Mouse (Mus musculus) layer of hippocampus, postnatal 36 days (tissue): ENCODE measurements around the gene Art3. TPM values are rescaled to one million over a fixed set of nuclear protein-coding genes. Genes with fewer than 3 reads are reported as not detected.

Source experiments
- DNase-seq, 2 experiments: peaks; one replicate each; pipeline ENCODE4 v3.0.0; 2022
- microRNA-seq, 2 experiments: library from miRNA; unstranded; fragments of <30 nt; microRNA quantifications; one replicate each; pipeline ENCODE4 v1.2.0; 2021
- total RNA-seq, 2 experiments: library from RNA; stranded (reverse); gene quantifications; 2 replicates each; pipeline ENCODE4 v1.2.3; 2021

The Art3 gene
- total RNA-seq, 2 experiments from 2014 or later, result 2.2 to 3.1 TPM

DNA sequence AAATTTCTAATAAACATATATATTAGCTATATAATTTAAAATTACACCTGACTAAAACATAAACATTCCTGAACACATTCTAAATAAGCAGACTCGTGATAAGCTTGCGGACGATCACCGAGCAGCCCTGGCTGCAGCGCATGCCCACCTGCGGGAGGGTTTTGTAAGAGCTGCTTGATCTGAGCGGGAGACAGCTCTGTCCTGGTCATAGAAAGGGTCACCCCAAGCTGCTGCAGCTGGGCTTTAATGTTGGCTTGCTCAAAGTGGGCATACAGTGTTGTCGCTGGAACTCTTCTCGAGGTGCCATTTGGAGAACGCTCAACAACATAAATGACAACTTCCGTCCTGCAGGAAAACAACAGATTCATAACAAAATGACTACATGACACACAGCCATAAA, 92.5 kb downstream of the Art3 start:
- DNase-seq, result no peak

GRCm38 (mm10) chr5:92430723-92431122, 99.1 kb downstream of the Art3 start:
- peak; percentile 24 to 45 for DNase-seq

DNA sequence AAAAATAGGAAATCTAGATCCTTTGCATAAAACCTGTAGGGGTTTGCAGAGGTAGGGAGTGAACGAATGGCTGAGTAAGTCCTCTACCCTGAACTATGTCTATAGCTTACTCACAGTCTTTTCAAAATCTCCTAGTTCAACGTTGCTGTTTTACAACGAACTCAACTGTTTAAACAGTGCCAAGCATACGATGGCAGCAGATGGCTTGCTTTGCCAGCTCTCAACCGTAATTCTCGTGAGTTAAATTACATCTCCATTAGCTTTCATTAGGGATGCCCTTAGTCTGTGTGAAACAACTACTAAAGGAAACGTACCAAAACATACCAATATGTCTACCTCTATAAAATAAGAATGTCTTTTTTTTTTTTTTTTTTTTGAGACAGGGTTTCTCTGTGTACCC, 100.0 kb downstream of the Art3 start:
- DNase-seq, result peak in 1 of 2 experiments; percentile 20

GRCm38 (mm10) chr5:92434070-92434469, 102.4 kb downstream of the Art3 start:
- no peak for DNase-seq

GRCm38 (mm10) chr5:92434571-92434985, 103.0 kb downstream of the Art3 start:
- no peak for DNase-seq

DNA sequence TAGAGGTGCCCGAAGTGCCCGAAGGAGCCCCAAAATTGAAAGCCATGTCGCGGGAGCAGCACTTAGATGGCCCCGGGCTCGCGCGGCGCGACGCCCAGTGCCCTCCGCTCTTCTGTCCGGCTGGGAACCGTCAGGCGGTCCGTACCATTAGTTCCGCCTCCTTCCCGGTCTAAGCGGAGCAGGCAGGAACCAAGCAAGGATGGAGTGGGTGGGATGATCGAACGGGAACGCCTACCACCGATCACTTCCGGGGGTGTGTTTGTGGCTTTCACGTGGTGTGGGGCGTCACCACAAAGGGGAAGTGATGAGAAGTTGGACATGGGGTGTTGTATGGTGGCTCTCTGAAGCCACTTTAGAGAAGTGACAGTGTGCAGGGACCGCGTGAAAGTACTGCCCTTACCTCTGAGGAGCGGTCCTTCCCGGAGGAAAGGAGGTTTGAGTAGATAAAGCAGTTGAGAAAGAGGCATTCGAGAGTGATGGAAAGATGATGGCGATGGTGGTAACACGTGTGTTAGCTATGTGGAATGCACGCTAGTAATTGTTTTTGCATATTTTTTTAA, 103.5 kb downstream of the Art3 start, which contains the start of gene Nup54:
Gene Nup54 (minus strand): TSS at position 195 of the 560 bp plus-strand sequence.
- peak; percentile 96 for DNase-seq

DNA sequence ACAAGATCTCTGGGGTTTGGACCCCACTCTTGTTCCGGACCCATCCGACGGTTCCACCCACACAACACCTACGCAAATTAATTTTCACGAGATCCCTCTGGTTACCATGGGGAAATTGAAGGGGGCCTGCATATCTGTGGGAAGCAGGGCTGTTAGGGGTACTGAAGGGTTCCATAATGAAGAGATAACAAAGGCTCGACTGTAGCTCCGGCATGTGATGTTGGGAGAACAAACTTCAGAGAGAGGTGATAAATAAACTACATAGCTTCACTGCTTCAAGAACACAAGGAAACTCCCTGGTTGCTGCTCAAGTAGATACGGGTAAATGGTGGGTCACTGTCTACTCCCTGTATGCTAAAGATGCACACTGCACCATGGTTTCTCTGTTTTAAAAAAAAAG, 106.9 kb downstream of the Art3 start:
- DNase-seq, result no peak

DNA sequence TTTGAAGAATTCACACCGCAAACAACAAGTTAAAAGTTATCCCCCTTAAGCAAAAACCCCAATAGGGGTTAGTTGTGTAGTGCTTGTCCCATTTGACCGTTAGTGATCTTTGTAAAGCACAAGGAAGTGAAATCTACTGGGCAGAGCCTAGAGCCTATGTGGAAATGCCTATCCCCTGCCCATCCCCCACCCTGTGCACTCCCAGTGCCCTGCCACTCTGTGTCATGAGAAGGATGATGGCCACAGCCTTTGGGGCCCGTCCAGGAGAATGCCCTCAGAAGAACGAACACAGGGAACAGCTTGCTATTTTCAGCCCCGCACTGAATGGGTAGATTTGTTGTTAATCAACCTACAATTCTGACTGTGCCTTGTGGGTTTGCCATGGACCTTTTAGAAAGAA, 109.9 kb downstream of the Art3 start:
- DNase-seq, result no peak

- no peak for DNase-seq
These were observed 111.3 kb downstream of the Art3 start for GRCm38 (mm10) chr5:92442914-92443313.

- no peak for DNase-seq
These were observed 113.4 kb downstream of the Art3 start for GRCm38 (mm10) chr5:92445016-92445415.

DNA sequence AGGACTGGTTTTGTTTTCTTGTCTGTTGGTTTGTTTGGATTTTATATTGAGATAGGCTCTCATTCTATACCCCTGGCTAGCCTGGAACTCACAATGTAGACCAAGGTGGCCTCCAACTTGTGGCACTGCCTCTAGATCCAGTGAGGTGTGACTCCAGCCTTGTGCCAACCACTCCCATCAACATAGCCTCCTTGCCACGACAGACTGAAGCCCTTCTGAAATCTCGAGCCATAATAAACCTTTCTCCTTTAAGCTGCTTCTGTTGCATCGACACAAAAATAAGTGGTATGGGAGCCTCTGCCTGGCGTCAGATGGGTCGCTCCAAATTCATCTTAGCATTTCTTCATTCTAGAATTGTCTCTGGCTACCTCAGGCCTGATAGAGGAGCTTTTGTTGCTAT, 115.1 kb downstream of the Art3 start:
- no peak for DNase-seq

- no peak for DNase-seq
These were observed 121.2 kb downstream of the Art3 start for GRCm38 (mm10) chr5:92452876-92453275.

DNA sequence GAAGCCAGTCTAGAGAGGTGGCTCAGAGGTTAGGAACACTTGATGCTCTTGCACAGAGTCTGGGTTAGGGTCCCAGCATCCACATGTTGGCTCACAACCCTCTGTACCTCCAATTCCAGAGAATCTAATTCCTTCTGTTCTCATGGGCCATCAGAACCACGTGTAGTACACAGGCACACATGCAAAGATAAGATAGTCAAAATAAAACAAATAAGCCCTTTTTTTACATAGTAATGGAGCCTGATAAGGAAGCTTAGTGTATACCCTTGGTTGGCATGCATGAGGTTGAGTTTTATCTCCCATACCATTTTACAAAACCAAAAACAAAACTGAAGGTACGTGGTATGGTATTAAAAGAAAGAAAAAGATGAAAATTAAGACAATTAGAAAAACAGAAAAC, 125.8 kb downstream of the Art3 start:
- DNase-seq, result no peak

DNA sequence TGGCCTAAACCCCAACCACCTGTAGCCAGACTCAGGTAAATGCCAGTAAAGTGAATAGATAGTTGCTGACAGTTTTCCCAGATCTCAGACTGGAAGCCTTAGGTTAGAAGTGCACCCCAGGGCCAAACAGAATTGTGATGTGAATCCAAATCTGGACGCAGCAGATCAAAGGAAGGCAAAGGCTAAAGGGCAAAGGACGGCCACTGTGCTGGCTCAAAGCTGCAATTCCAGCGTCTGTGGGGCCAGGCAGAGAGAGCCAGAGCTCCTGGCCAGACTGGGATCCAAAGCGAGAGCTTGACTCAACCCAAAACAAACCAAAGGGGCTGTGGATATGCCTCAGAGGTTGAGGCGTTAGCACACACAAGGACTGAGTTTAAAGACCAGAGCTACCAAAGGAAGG, 127.1 kb downstream of the Art3 start:
- DNase-seq, result no peak

- peak; percentile 31 to 35 for DNase-seq
These were observed 129.7 kb downstream of the Art3 start for GRCm38 (mm10) chr5:92461321-92461720.

Small RNAs within 50 kb of the gene (microRNA-seq; reads per million reads assigned to microRNA genes)
- gene Mir6415, result 0 reads per million in 2 experiments

Other genes starting within 250 kb of the Art3 start
- gene G3bp2, start 248.1 kb upstream of the Art3 start, total RNA-seq, result 100 to 1,000 TPM; 230 to 257 TPM
- 10 to 100 TPM; 84.3 to 84.7 TPM for gene Uso1, start 193.9 kb upstream of the Art3 start, total RNA-seq
- not detected for gene U90926, start 116.4 kb upstream of the Art3 start, total RNA-seq
- gene Ppef2, start 75.5 kb upstream of the Art3 start, total RNA-seq, result under 1 TPM; 0.82 to 0.94 TPM
- gene Naaa, start 53.7 kb upstream of the Art3 start, total RNA-seq, result 10 to 100 TPM; 45.7 to 48.5 TPM
- gene Sdad1, start 21.3 kb upstream of the Art3 start, total RNA-seq, result 10 to 100 TPM; 21.9 to 22.2 TPM
- not detected for gene Cxcl9, start 3.7 kb upstream of the Art3 start, total RNA-seq
- gene Cxcl10, start 17.1 kb downstream of the Art3 start, total RNA-seq, result not detected
- gene Nup54, start 103.4 kb downstream of the Art3 start, total RNA-seq, result 10 to 100 TPM; 31.3 to 34.4 TPM
- 10 to 100 TPM; 88.8 to 90.7 TPM for gene Scarb2, start 175.0 kb downstream of the Art3 start, total RNA-seq
- under 1 TPM in 1 of 2 experiments, not detected in 1; 0.30 TPM for gene Fam47e, start 223.2 kb downstream of the Art3 start, total RNA-seq